Mouse (Mus musculus): ENCODE results near the gene Zfhx3. TPM values are rescaled to one million over a fixed set of nuclear protein-coding genes. Genes with fewer than 3 reads are reported as not detected.
A peak's percentile ranks its signal among the peaks of the same experiment; 100 is the strongest.

Zfhx3 gene
- polyA plus RNA-seq, 1 experiment from 2014 or later = 3.3 TPM

DNA sequence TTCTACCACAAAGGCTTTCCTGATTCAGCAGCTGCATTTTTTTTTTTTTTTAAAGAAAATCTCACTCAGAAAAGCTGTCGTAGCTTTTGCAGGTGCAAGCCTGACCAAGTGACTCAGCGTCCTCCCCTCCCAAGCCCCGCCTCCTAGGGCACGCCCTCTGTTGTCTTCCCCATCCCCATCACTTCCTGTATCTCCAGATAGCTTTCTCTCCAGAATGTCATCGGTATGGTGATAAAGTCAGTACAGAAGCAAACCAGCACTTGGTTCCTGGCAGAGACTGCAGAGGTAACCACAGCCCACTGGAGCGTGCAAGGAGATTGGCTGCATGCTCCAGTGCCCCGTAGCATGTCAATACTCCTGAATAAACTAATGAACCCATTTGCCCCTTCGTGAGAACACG, 450.5 kb downstream of the Zfhx3 start:
- no peak overlapping the region for H3K4me2 ChIP-seq (ENCODE audit: low read depth, low read length)
- no peaks in the 10 kb centered on the region for H3K9me3 ChIP-seq (replicated peaks; ENCODE audit: control insufficient read depth, low read length)
- no peaks in the 10 kb centered on the region for H3K27me3 ChIP-seq (ENCODE audit: control insufficient read depth, insufficient read depth, low read length)
- H3K27ac ChIP-seq (ENCODE audit: low read length) = no peak overlapping the region
- 51% methylated on average over 9 of the region's 9 CpGs for WGBS
- ATAC-seq (replicated peaks; ENCODE audit: extremely low read depth, insufficient read depth, low FRiP score) = peak; percentile 52; the same call in 1 of the 2 replicates
- H3K36me3 ChIP-seq (ENCODE audit: control insufficient read depth, insufficient read depth) = no peaks in the 10 kb centered on the region
- no peaks in the 10 kb centered on the region for H3K4me1 ChIP-seq (ENCODE audit: control insufficient read depth, insufficient read depth, low read length)
- H3K4me3 ChIP-seq (ENCODE audit: low read length) = no peak overlapping the region
- H3K9ac ChIP-seq (ENCODE audit: low read length) = no peak overlapping the region

DNA sequence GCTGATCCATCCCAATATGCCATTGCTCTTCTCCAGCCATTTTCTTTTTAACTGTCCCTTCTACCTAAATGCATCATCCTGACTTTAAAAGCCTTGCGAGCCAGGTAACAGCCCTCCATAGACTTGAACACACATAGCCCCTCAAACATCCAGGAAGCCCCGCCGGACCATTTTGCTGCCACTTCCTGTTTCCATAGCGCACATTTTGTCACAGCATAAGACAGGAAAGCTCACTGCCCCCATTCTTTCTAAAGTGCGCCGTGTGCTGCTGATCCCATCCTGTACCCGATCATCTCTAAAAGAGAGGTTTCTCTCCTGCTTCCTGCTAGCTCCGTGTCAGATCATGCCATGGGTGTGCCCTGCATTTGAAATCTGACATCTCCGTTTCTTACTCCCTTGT, 459.7 kb downstream of the Zfhx3 start:
- H3K9me3 ChIP-seq (replicated peaks; ENCODE audit: control insufficient read depth, low read length) = no peaks in the 10 kb centered on the region
- H3K27ac ChIP-seq (ENCODE audit: low read length) = no peak overlapping the region
- no peaks in the 10 kb centered on the region for H3K27me3 ChIP-seq (ENCODE audit: control insufficient read depth, insufficient read depth, low read length)
- H3K36me3 ChIP-seq (ENCODE audit: control insufficient read depth, insufficient read depth) = no peaks in the 10 kb centered on the region
- 64% methylated on average over 9 of the region's 9 CpGs for WGBS
- no peak overlapping the region for H3K4me3 ChIP-seq (ENCODE audit: low read length)
- H3K9ac ChIP-seq (ENCODE audit: low read length) = no peak overlapping the region
- no peak for ATAC-seq (replicated peaks; ENCODE audit: extremely low read depth, insufficient read depth, low FRiP score)
- H3K4me1 ChIP-seq (ENCODE audit: control insufficient read depth, insufficient read depth, low read length) = no peaks in the 10 kb centered on the region
- no peak overlapping the region for H3K4me2 ChIP-seq (ENCODE audit: low read depth, low read length)

DNA sequence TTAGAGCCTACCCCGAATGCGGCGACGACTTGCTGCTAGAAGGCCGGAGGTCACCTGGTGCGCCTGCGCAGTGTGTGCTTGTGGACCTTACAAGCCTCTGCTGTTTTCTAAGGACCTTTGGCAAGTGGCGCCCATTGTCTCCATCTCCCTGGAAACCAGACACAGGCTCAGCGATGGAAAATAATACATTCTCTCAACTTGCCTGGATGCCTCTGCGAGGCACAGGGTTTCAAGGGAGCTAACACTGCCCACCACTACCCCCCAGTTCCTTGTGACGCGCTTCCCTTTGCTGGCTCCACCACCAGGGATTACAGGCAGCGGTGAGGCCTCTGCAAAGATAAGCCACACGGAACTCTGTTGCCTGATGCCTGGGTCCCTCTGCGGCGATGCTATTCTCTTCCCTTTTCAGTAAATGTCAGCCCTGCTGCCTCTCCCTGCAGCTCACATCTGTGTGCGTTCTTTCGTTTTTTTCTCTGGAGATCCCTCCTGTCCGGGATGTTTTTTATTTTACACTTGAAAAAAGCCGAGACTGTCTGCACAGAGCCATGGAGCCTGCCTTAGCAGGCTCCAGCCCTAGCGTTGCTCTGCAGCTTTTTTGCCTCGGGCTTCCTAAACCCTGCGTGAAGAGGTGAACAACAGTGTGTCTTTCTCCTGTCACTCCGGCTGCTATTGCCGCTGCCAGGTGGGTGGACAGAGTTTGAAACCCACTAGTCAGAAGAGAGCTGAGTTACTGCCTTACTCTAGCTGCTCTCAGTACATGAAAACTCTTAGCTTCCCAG, 464.5 kb downstream of the Zfhx3 start:
- H3K9ac ChIP-seq (ENCODE audit: low read length) = no peak overlapping the region
- no peak for ATAC-seq (replicated peaks; ENCODE audit: extremely low read depth, insufficient read depth, low FRiP score)
- H3K4me3 ChIP-seq (ENCODE audit: low read length) = no peak overlapping the region; the same call in 1 of the 2 replicates

DNA sequence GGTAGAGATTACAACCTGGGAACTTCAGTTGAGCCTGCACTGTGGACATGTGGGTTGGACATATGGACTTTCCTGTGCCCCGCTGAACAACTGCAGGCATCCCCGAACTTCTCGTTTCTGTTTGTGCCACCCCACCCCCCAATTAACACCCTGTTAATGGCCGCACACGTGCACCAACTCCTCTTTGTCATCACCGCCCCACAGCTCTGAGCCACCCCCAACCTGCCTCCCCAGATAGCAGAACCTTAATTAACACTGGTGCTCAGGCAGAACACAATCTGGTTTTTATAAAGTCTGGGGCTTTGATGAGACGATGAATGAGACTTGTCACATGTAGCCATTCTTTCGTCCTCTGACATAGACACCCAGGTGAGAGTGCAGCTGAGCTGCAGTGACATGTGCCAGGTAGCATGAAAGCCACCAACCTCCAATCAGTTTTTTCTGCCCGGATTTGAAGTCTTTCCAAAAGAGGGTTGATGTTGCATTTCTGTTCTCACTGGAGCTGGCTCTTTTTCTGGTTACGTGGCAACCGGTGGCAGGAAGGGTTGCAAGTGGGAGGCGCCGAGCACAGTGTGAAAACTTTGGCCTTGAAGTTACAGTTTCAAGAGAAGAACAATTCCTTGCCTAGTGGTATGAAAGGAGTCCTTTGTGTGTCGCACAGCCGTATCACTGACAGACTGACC, 476.9 kb downstream of the Zfhx3 start:
- no peaks in the 10 kb centered on the region for H3K9me3 ChIP-seq (replicated peaks; ENCODE audit: control insufficient read depth, low read length)
- H3K36me3 ChIP-seq (ENCODE audit: control insufficient read depth, insufficient read depth) = no peaks in the 10 kb centered on the region
- H3K27me3 ChIP-seq (ENCODE audit: control insufficient read depth, insufficient read depth, low read length) = no peaks in the 10 kb centered on the region
- no peak overlapping the region for H3K4me3 ChIP-seq (ENCODE audit: low read length)
- no peak overlapping the region for H3K4me2 ChIP-seq (ENCODE audit: low read depth, low read length)
- H3K27ac ChIP-seq (ENCODE audit: low read length) = no peak overlapping the region
- no peaks in the 10 kb centered on the region for H3K4me1 ChIP-seq (ENCODE audit: control insufficient read depth, insufficient read depth, low read length)
- no peak for ATAC-seq (replicated peaks; ENCODE audit: extremely low read depth, insufficient read depth, low FRiP score)
- no peak overlapping the region for H3K9ac ChIP-seq (ENCODE audit: low read length)
- 64% methylated on average over 15 of the region's 15 CpGs for WGBS

More for the DNA sequence above, 464.5 kb downstream of the Zfhx3 start:
- Histone ChIP-seq H3K36me3 (ENCODE audit: control insufficient read depth, insufficient read depth) (no peaks in the 10 kb centered on the region), H3K9me3 (replicated peaks; ENCODE audit: control insufficient read depth, low read length) (no peaks in the 10 kb centered on the region), H3K4me2 (ENCODE audit: low read depth, low read length) (peak overlapping the region; percentile 42), H3K4me1 (ENCODE audit: control insufficient read depth, insufficient read depth, low read length) (no peaks in the 10 kb centered on the region), H3K27me3 (ENCODE audit: control insufficient read depth, insufficient read depth, low read length) (no peaks in the 10 kb centered on the region), H3K27ac (ENCODE audit: low read length) (no peak overlapping the region)
- WGBS = 38% methylated on average over 25 of the region's 25 CpGs

DNA sequence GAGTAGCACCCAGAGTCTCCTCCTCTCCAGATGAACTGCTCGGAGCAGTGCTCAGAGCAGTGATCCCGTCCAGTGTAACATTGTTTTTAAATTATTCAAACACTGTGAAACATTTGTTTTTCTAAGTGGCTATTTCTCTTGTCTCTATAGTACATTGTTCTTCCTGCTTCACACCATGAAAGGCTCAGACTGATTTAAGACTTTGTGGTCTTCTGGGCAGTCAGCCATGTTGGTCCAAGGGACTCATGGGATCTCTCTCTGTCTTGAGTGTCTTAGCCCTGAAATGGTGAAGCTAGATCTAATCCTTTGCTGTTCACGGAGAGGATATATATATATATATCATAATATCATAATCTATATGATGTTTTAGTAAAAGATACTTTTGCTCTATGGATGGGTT, 480.1 kb downstream of the Zfhx3 start:
- no peak overlapping the region for H3K4me2 ChIP-seq (ENCODE audit: low read depth, low read length)
- no peaks in the 10 kb centered on the region for H3K27me3 ChIP-seq (ENCODE audit: control insufficient read depth, insufficient read depth, low read length)
- no peak overlapping the region for H3K9ac ChIP-seq (ENCODE audit: low read length)
- H3K9me3 ChIP-seq (replicated peaks; ENCODE audit: control insufficient read depth, low read length) = no peaks in the 10 kb centered on the region
- 83% methylated on average over 3 of the region's 3 CpGs for WGBS
- no peaks in the 10 kb centered on the region for H3K36me3 ChIP-seq (ENCODE audit: control insufficient read depth, insufficient read depth)
- H3K27ac ChIP-seq (ENCODE audit: low read length) = no peak overlapping the region
- no peaks in the 10 kb centered on the region for H3K4me1 ChIP-seq (ENCODE audit: control insufficient read depth, insufficient read depth, low read length)
- ATAC-seq (replicated peaks; ENCODE audit: extremely low read depth, insufficient read depth, low FRiP score) = no peak
- no peak overlapping the region for H3K4me3 ChIP-seq (ENCODE audit: low read length)

DNA sequence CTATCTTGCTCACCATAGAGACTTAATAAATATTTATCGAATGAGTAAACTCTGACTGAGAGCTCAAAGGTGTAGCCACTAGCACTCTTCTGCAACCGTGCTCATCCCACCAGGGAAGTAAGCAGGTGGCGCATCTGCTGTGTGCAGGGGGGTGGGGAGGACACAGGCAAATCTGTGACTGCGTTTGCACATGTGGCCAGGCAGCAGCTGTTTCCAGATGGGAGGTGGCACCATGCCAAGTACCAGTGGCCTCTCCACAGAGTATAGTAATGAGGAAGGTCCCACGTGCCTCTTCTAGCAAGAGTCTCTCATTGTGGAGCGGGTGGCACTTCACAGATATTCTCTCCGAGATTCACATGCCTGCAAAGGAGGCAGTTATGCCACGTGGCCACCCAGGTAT, 481.9 kb downstream of the Zfhx3 start:
- H3K36me3 ChIP-seq (ENCODE audit: control insufficient read depth, insufficient read depth) = no peaks in the 10 kb centered on the region
- H3K4me1 ChIP-seq (ENCODE audit: control insufficient read depth, insufficient read depth, low read length) = no peaks in the 10 kb centered on the region
- H3K9me3 ChIP-seq (replicated peaks; ENCODE audit: control insufficient read depth, low read length) = no peaks in the 10 kb centered on the region
- WGBS = 62% methylated on average over 8 of the region's 8 CpGs
- H3K4me2 ChIP-seq (ENCODE audit: low read depth, low read length) = no peak overlapping the region
- H3K9ac ChIP-seq (ENCODE audit: low read length) = no peak overlapping the region
- ATAC-seq (replicated peaks; ENCODE audit: extremely low read depth, insufficient read depth, low FRiP score) = no peak
- H3K27me3 ChIP-seq (ENCODE audit: control insufficient read depth, insufficient read depth, low read length) = no peaks in the 10 kb centered on the region
- no peak overlapping the region for H3K27ac ChIP-seq (ENCODE audit: low read length)
- H3K4me3 ChIP-seq (ENCODE audit: low read length) = no peak overlapping the region

DNA sequence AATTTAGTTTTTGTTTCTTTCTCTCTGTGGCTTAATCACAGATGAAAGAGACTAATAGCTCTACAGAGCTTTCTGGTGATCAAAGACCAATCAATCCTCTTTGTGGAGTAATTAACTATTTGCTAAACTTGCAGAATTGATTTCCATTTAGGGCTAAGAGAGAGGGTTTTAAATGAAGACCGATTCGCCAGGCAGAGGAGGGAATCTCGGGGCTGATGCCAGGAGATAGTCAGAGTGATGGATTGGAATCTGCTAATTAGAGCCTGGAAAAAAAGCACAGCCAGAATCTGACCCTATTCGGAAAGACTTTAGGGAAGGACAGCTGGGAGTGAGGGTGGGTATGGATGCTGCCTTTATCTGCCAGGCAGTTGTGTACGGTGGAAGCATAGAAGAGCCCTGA, 490.9 kb downstream of the Zfhx3 start:
- no peaks in the 10 kb centered on the region for H3K4me1 ChIP-seq (ENCODE audit: control insufficient read depth, insufficient read depth, low read length)
- no peaks in the 10 kb centered on the region for H3K27me3 ChIP-seq (ENCODE audit: control insufficient read depth, insufficient read depth, low read length)
- H3K36me3 ChIP-seq (ENCODE audit: control insufficient read depth, insufficient read depth) = no peaks in the 10 kb centered on the region
- H3K27ac ChIP-seq (ENCODE audit: low read length) = no peak overlapping the region
- 49% methylated on average over 5 of the region's 5 CpGs for WGBS
- no peaks in the 10 kb centered on the region for H3K9me3 ChIP-seq (replicated peaks; ENCODE audit: control insufficient read depth, low read length)
- no peak overlapping the region for H3K9ac ChIP-seq (ENCODE audit: low read length)
- no peak overlapping the region for H3K4me3 ChIP-seq (ENCODE audit: low read length)
- no peak overlapping the region for H3K4me2 ChIP-seq (ENCODE audit: low read depth, low read length)
- ATAC-seq (replicated peaks; ENCODE audit: extremely low read depth, insufficient read depth, low FRiP score) = no peak

DNA sequence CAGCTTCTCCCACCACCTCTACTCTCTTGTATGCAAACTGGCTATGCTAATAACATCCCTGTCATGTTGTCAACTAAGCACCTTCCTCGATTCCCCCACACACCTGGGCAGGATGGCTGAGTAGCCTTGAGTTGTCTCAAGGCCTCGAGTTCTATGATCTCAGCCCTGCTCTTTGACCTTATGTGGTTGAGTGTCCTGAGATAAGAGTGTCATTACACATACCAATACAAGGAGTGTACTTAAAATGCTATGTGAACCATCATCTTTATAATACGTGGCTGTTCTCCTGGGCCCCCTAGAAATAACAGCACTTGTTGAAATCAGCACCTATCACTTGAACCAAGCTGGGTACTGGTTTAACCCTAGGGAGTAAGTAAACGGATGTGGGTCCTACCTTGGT, 492.1 kb downstream of the Zfhx3 start:
- no peak overlapping the region for H3K9ac ChIP-seq (ENCODE audit: low read length)
- 45% methylated on average over 4 of the region's 4 CpGs for WGBS
- H3K4me1 ChIP-seq (ENCODE audit: control insufficient read depth, insufficient read depth, low read length) = no peaks in the 10 kb centered on the region
- no peak overlapping the region for H3K4me3 ChIP-seq (ENCODE audit: low read length)
- ATAC-seq (replicated peaks; ENCODE audit: extremely low read depth, insufficient read depth, low FRiP score) = no peak
- no peak overlapping the region for H3K27ac ChIP-seq (ENCODE audit: low read length)
- no peaks in the 10 kb centered on the region for H3K9me3 ChIP-seq (replicated peaks; ENCODE audit: control insufficient read depth, low read length)
- no peaks in the 10 kb centered on the region for H3K36me3 ChIP-seq (ENCODE audit: control insufficient read depth, insufficient read depth)
- no peaks in the 10 kb centered on the region for H3K27me3 ChIP-seq (ENCODE audit: control insufficient read depth, insufficient read depth, low read length)
- H3K4me2 ChIP-seq (ENCODE audit: low read depth, low read length) = no peak overlapping the region

DNA sequence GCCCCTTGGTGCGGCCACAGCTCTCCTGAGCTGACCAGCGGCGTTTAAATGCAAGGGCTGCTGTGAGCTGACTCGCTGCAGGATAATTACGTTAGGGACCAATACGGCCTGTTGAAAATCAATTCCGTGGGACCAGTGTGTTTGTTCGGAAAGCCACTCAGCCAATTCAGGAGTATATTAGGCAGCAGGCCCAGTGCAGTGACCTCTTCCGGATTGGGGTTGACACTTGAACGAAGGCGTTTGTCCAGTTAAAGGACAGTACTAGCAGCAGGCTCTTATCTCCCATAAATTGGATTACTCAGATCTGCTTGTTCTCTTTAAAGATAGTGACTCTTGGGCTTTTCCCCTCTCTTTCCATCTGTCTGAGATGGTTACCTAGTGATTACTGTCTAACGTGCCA, 493.9 kb downstream of the Zfhx3 start:
- Histone ChIP-seq H3K27me3 (ENCODE audit: control insufficient read depth, insufficient read depth, low read length) (no peaks in the 10 kb centered on the region), H3K36me3 (ENCODE audit: control insufficient read depth, insufficient read depth) (no peaks in the 10 kb centered on the region), H3K9me3 (replicated peaks; ENCODE audit: control insufficient read depth, low read length) (no peaks in the 10 kb centered on the region), H3K27ac (ENCODE audit: low read length) (no peak overlapping the region), H3K4me1 (ENCODE audit: control insufficient read depth, insufficient read depth, low read length) (no peaks in the 10 kb centered on the region), H3K4me3 (ENCODE audit: low read length) (no peak overlapping the region), H3K4me2 (ENCODE audit: low read depth, low read length) (no peak overlapping the region), H3K9ac (ENCODE audit: low read length) (no peak overlapping the region)
- no peak for ATAC-seq (replicated peaks; ENCODE audit: extremely low read depth, insufficient read depth, low FRiP score)
- 61% methylated on average over 12 of the region's 12 CpGs for WGBS

Measured in heart, embryonic 16.5 days (tissue).